Mouse (Mus musculus) bone marrow macrophage, adult 2 months (primary cell): Measurements from ENCODE around the gene Spib. TPM values are rescaled to one million over a fixed set of nuclear protein-coding genes. Genes with fewer than 3 reads are reported as not detected.
A peak's percentile ranks its signal among the peaks of the same experiment; 100 is the strongest.

Source experiments
- H3K27ac ChIP-seq: 2 replicates; pipeline ENCODE4 v1.5.1; 2012; ENCODE audit warnings: low read depth, low read length; ENCODE audit not compliant: insufficient read depth
- H3K4me1 ChIP-seq: 2 replicates; pipeline ENCODE4 v1.6.1; 2012; ENCODE audit warnings: low read length; ENCODE audit not compliant: control insufficient read depth, insufficient read depth
- H3K4me3 ChIP-seq: 2 replicates; pipeline ENCODE4 v1.5.1; 2012; ENCODE audit warnings: mild to moderate bottlenecking, low read length, moderate library complexity; ENCODE audit not compliant: insufficient read depth
- CTCF ChIP-seq: IDR thresholded peaks from 2 replicates; pipeline ENCODE4 v1.5.1; 2012; ENCODE audit warnings: low read depth, mild to moderate bottlenecking, low read length, moderate library complexity
- POLR2A ChIP-seq: IDR thresholded peaks from 2 replicates; pipeline ENCODE4 v1.6.1; 2012; ENCODE audit warnings: mild to moderate bottlenecking, low read depth, low read length, borderline replicate concordance
- polyA plus RNA-seq: library from polyadenylated mRNA; stranded (reverse); fragments of >200 nt; gene quantifications from 2 replicates; pipeline ENCODE4 v1.2.4, GENCODE M21; 2012; ENCODE audit not compliant: missing spikeins, insufficient read depth, insufficient read length

Spib gene
- polyA plus RNA-seq, 1 experiment: 0.32 TPM

DNA sequence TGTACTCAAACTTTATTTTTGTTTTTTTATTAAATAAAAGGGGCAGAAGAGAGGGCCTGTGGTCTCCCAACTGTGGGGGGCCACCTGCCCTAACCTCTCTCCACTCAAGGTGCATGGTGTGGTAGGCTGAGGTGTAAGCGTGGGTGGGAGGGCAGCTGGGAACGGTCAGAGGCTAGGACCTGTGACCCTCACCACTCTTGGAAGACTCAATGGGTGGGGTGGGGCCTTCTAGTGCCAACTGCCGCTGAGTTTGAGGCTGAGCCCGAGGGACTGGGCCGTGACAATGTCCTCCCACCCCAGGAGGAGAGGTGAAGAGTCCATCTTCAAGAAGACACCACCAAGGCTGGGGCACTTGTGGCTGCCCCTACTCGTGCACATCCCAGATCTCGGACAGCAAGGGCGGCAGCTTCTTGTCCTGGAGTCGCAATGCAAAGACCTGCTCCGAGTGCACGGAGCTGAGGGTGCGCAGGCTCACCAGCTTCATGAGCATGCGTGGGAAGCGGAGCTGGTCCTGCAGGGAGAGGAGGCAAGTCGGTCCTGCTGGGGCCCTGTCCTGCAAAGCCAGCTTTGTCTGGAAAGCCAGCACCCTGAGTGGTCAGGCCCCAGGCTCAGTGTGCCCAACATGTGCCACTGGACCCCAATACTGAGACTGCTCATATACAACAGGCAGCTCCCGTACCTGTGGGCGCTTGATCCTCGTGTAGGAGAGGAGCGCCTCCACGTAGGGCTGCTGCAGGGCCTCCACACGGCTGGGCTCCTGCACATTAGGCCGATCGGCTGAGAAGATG, 17.9 kb upstream of the Spib start:
- Histone ChIP-seq H3K4me1 (0 out of 2 replicates have a peak, but pooled peaks cover 2% of the 10 kb centered on the region), H3K4me3 (no peak overlapping the region), H3K27ac (no peak overlapping the region)
- TF ChIP-seq POLR2A (no peak), CTCF (no peak)

- Histone ChIP-seq H3K27ac (peak within 1 kb of the TSS; percentile 37), H3K4me1 (0 out of 2 replicates have a peak, but pooled peaks cover 2% of the 10 kb centered on the region)
These were observed 16.7 kb upstream of the Spib start, which contains the start of gene Pold1 for GRCm38 (mm10) chr7:44548497-44549087. Pold1 (minus strand) TSS chr7:44548849.

DNA sequence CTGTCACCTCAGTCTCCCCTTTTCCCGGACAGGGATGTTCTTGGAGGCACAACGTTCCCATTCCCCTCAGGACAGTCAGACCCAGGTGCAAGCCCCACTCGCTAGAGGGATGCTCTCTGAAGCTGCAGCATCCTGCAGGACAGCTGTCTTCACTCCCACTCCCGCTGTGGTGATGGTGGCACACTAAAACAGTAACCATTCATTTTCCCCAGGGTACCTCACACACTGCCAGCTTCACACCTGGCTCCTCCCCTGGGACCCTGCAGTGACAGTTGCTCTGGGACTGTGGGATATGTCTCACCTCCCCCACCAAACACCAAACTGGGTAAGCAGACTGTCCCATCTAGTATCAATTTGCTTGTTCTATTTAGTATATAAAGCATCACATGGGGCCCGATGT, 15.9 kb upstream of the Spib start:
- Histone ChIP-seq H3K4me3 (peak overlapping the region; percentile 68), H3K4me1 (0 out of 2 replicates have a peak, but pooled peaks cover 2% of the 10 kb centered on the region), H3K27ac (no peak overlapping the region)
- no peak for TF ChIP-seq CTCF
- TF ChIP-seq POLR2A: no peak

More at GRCm38 (mm10) chr7:44548497-44549087, 16.7 kb upstream of the Spib start, which contains the start of gene Pold1:
- H3K4me3 ChIP-seq: peak within 1 kb of the TSS; percentile 68
- TF ChIP-seq POLR2A (no peak), CTCF (0 out of 2 replicates have a peak, but pooled peaks have one; percentile 15)

DNA sequence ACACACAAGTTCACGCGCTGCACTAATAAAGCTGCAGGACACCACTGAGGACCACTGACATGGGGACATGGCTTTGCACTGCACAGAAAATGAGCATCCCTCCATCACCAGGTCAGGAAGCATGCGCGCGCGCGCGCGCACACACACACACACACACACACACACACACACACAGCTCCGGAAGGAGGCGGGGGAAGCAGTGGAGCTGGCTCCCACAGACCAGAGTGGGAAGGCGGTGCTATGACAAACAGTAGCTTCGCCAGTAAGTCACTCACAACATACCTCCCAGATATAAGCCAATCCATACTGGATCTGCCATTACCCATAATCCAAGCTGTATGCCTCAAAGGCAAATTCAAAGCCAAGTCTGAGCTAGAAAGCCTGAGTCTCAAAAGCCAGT, 15.2 kb upstream of the Spib start:
- Histone ChIP-seq H3K27ac (no peak overlapping the region), H3K4me3 (peak overlapping the region; percentile 68; the same call in 1 of the 2 replicates), H3K4me1 (0 out of 2 replicates have a peak, but pooled peaks cover 2% of the 10 kb centered on the region)
- TF ChIP-seq POLR2A (no peak), CTCF (no peak)

DNA sequence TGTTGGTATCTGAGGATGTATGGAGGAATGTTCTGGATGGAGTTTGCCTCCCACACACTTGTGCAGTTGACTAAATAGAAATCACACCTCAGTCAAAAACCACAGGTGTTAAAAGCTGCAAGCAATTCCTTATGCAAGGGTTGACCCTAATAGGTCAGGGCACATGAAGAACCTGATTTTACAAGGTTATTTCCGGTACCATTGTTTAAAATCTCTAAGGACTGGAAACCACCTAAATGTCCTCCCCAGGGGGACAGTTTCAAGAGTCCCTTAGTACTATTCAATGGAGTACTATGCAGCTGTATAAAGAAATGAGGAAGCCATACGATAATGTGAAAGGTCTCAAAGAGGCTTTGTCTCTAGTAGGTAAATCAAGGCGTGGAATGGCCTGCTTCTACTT, 14.4 kb upstream of the Spib start:
- no peak overlapping the region for H3K27ac ChIP-seq
- TF ChIP-seq POLR2A (no peak), CTCF (no peak)
- 0 out of 2 replicates have a peak, but pooled peaks cover 2% of the 10 kb centered on the region for H3K4me1 ChIP-seq
- no peak overlapping the region for H3K4me3 ChIP-seq

DNA sequence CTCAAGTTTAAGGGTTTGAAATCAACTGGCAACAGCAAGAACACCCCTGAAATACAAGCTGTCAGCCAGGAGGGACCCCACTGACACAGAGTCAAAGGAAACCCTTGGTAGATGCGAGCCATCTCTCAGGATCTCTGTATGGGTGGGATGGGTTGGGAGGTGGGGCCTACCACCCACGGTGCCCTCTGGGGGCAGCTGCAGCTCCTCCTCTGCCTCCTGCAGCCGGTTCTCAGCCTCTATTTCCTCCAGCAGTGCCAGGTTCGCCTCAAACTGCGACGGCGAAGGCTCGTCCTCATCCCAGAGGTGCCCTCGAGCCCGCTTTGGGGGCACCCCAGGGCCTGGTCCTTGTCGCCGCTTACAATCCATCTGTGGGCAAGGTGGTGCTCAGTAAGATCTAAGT, 11.2 kb upstream of the Spib start:
- TF ChIP-seq CTCF: no peak
- TF ChIP-seq POLR2A: no peak
- H3K4me1 ChIP-seq: 0 out of 2 replicates have a peak, but pooled peaks cover 2% of the 10 kb centered on the region
- H3K27ac ChIP-seq: no peak overlapping the region
- H3K4me3 ChIP-seq: no peak overlapping the region

- Histone ChIP-seq H3K27ac (no peak overlapping the region), H3K4me1 (0 out of 2 replicates have a peak, but pooled peaks cover 2% of the 10 kb centered on the region), H3K4me3 (no peak overlapping the region)
- TF ChIP-seq POLR2A (no peak), CTCF (no peak)
These were observed 10.7 kb upstream of the Spib start for GRCm38 (mm10) chr7:44542555-44542954.

DNA sequence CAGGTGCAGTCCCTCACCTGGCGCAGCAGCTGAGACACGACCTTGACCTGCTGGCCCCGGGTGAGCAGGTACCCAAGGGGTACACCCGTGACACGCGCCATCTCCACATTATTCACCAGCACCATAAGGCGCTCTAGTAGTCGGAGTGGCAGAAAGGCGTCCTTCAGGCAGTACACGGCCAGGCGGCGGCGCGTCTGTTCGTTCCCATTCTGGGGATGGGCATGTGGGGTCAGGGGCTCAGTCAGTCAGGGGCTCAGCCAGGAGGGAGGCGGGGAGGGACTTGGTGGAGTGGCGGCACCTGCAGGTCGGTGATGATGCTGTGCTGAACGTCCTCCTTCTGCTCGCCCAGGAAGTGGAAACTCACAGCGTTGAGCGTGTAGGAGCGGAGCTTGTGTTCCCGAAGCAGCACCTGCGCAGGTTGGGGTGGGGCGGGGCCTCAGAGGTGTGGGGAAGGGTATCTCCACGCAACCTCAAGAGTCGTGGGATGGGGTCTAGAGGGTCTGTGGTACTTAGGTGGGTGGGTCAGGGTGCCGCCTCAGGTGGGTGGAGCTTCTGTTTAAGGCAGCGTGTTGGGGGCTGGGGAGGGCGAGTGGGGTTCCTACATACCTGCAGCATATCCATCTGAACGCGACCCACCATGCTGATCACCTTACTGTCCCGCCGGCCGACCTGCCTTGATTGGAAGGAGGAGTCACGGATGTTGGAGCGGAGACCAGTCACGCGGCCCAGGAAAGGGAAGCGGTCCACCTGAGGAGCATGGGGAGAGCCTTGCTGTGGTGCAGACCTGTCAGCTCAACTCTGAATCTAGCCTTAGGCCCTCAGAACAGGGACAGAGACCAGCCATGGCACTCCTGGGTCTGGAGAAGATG, 7.1 kb upstream of the Spib start:
- no peak overlapping the region for H3K4me3 ChIP-seq
- TF ChIP-seq CTCF: no peak
- TF ChIP-seq POLR2A: no peak

DNA sequence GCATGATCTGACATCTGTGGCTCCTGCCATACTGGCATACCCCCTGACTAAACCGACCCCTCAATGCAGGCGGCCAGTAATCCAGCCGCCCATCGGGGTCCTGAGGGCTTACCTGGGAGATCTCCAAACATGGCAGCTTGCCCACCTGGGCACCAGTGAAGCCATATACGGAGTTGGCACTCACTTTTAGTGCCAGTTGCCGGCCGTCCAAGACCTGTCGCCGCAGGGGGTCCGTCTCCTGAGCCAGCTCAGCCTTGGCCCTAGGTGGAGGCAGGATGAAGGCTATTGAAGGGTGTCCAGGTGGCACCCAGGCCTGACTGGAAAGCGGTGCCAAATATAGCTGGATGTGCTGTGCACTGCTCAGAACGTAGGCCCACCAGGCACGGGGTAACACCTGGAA, 5.6 kb upstream of the Spib start:
- TF ChIP-seq CTCF (no peak), POLR2A (no peak)
- no peak overlapping the region for H3K27ac ChIP-seq
- no peaks in the 10 kb centered on the region for H3K4me1 ChIP-seq
- H3K4me3 ChIP-seq: no peak overlapping the region

More for the DNA sequence above, 7.1 kb upstream of the Spib start:
- Histone ChIP-seq H3K27ac (no peak overlapping the region), H3K4me1 (no peaks in the 10 kb centered on the region)

- no peak for TF ChIP-seq POLR2A
- Histone ChIP-seq H3K4me3 (no peak overlapping the region), H3K4me1 (no peaks in the 10 kb centered on the region), H3K27ac (no peak overlapping the region)
These were observed 5.1 kb upstream of the Spib start for GRCm38 (mm10) chr7:44537009-44537408.
